Mouse (Mus musculus): ENCODE data around the gene Naip1.
"Not testable (repeated sequence)": the region's sequence is repeated elsewhere in the genome, so short reads cannot be mapped to it uniquely, and the experiment has no call there.

Gene Naip1

GRCm38 (mm10) chr13:100452415-100453127 is at the start of gene Naip1:
Gene Naip1, minus strand, starts transcription at chr13:100452869.
- not testable (repeated sequence) for DNase-seq

DNA sequence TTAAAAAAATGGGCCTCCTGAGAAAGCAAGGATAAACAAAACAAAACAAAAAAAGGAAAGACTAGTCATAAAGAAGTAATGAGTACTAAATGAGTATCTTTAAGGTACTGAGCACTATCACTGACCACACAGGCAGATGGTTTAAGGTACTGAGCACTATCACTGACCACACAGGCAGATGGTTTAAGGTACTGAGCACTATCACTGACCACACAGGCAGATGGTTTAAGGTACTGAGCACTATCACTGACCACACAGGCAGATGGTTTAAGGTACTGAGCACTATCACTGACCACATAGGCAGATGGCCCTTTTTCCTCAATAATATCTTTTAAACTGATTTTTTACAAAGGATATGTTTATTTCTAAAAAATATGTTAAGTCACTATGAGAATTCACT is 47.0 kb upstream of the Naip1 start:
- not testable (repeated sequence) for DNase-seq

DNA sequence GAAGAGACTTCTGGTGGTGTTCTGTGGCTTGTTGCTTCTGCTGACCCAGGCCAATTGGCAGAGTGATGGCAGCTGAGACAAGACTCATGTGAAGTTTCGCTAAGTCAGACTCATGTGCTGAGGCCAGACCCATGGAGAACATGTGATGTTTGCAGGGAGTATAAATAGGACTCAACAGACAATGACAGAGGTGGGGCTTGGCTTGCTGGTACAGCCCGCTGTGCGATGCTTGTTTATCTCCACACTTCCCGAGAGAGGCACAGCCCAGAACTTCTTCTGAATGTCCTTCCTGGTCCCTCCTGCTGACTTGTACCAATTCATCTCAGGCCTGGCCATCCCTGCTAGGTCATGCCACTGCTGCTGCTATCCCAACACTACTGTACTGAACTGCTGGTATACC is 42.7 kb upstream of the Naip1 start:
- no peak for DNase-seq

- DNase-seq: not testable (repeated sequence)
Observed at GRCm38 (mm10) chr13:100494370-100494769, 41.7 kb upstream of the Naip1 start.

DNA sequence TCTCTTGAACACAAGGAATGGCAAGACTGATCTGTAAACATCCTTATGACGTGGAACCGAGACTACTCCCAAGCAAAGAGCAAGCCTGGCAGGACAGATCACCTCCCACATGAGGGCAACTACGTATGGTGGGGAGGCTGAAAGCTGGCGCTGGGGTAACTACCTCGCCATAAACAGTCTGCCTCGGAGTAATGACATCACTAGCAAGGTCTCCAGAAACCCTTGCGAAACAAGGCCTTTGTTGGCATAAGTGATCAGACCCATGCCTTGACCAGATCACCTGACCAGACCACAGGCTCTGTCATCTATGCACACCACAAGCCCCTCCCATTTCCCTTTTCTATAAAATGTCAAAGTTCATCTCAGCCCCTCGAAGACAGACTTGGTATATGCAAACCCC is 40.6 kb upstream of the Naip1 start:
- no peak for DNase-seq

DNA sequence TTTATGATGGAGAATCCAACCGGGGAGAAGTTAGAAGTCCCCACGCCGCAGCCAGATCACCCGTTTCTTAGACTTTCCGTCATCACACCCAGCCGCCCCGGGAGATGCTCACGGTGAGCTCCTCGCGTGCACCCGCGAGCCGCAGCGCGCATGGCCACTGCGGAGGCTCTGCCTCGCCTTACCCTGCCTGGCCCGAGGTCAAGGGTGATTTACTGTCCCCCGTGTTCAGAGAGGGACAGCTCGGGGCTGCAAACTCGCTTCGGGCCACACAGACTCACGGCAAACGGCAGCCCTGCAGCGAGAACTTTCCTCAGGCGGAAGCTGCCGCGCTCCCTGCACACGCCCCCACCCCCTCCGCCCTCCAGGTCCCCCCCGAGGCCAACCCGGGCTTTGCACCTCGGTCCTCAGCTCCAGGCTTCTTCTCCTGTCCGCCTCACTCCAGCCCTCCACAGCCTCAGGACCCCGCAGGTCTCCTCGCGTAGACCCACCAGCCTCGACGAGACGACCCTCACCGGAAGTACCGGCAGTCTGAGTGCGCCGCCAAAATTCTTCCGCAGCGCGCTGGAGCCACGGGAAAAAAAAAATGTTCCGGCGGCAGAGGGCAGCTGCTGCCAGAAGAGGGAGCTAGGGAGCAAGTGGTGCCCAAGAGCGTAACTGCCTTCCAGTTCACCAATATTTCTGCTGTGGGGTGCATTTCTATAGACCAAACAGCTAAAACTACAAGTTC is 39.6 kb upstream of the Naip1 start, which contains the start of gene Gtf2h2:
Gtf2h2 (minus strand) TSS at position 519 of the 727 bp plus-strand sequence.
- DNase-seq: peak; percentile 94 to 97

DNA sequence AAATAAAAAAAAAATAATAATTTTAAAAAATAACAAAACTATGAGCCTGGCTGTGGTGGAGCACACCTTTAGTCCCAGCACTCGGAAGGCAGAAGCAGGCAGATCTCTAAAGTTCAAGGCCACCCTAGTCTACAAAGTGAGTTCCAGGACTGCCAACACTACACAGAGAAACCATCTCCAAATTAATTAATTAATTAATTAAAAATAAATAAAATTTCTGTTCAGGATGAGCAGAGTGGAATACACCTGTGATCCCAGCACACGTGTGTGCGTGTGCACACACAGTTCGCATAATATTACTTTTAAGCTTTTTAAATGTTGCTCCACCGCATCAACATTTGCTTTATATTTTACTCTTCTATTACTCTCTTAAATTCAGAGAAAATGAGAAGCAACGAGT is 39.0 kb upstream of the Naip1 start:
- no peak for DNase-seq

GRCm38 (mm10) chr13:100490424-100490823 is 37.8 kb upstream of the Naip1 start:
- no peak for DNase-seq

DNA sequence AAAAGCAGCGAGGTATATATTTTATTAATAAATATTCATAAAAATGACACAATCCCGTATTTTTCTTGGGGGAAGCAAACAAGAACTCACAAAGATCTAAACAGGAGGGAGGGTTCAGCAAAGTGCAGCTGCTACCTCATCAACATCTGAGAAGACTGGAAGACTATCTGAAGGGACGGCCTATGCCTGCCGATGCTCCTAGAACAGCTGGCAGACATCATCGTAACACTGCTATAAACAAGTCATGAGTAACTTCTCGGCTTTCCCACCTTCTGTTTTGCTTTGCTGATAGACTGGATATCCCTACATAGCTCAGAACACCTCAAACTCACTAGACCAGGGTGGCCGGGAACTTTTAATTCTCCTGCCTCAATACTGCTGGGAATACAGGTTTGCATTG is 30.9 kb upstream of the Naip1 start:
- DNase-seq: no peak

DNA sequence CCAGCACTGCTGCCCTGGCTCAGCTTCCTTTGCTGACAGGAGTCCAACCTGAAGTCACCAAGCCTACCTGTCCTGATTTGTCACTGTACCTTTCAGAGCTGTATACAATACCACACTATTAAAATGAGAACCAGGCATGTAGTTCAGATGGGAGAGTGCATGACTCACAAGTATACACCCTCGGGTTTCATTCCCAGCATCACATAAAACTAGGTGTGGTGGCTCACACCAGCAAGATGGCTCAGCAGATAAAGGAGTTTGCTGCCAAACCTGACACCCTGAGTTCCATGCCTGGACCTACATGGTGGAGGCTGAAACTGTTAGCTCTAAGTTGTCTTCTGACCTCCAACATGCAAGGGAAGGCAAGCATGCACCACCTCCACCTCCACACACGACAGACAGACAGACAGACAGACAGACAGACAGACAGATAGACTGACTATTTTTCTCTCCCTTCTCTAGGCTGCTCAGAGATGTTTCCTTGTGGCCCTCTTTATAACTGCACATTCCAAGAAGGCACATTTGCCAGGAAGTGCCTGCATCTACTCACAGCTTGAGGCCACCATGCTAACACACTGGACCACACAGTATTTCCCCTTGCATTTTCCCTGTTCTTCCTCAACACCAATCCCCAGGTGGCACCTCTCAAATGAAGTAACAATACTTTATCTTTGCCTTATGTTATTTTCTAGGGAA is 11.0 kb upstream of the Naip1 start:
- no peak for DNase-seq

DNA sequence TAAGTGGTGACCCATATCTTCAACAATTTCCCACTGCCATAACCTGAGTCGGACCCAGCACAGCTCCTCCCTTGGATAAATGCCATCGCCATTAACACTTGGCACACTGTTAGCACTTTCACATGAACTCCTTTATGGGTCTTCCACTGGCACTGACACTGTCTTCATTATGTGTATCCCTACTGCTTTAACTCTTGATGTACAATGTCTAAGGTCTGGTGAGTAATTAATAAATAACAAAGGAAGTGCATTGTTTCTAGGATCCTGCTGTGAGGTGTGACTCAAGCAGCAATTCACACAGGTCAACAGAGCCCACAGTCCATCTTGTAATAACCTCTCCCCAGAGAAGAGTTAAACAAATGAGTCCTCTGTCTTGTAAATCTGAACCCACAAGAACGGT is 8.7 kb upstream of the Naip1 start:
- peak in 1 of 2 experiments; percentile 2 for DNase-seq

DNA sequence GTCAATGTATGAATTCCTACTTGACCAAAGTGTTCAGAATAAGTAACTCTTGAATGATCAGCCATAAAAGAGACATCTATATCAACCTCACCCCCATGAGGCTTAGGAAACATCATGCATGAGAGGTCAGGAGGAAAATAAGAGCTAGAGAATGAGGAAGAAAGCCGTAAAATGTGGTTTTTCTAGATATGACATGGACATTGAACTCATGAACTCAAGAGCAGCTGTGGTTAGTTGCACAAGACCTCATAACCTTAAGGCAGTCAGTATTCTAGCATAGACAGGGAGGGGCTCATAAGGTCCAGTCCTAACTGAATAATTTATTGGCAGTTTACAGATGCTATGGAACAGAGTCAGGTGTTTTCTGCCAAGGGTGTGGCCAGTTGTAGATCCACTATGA is 3.2 kb downstream of the Naip1 start:
- no peak for DNase-seq

DNA sequence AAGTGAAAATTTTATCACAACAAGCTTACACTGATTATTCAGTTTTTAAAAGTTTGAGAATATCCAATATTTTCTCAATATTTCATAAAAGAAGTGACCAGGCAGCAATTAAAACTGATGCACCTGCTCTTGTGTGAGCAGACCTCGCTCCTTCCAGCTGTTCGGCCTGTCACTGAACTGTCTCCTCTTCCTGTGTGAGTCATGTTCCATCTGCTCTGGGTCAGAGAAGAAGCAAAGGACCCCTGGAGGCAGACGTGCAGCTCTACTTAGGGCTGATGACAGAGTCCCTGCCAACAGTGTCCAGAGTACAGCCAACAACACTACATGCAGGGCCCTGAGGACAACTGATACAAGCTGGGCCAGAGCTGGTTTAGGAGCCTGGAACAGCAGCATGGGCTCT is 12.6 kb downstream of the Naip1 start:
- peak in 1 of 2 experiments; percentile 2 for DNase-seq

DNA sequence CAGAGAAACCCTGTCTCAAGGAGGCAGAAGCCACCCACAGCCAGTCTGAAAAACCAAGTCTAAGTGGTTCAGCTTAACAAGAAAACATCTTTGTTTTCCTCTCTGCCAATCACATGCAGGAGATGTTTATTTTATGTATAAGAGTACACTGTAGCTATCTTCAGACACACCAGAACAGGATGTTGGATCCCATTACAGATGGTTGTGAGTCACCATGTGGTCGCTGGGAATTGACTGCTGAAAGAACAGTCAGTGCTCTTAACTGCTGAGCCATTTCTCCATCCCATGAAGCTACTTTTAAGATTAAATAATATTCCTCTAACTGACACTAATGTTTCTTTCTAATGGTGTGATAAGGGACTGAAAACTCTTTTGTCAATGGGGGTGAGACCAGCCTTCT is 14.0 kb downstream of the Naip1 start:
- no peak for DNase-seq

- DNase-seq: no peak
Observed at GRCm38 (mm10) chr13:100437322-100437825, 15.3 kb downstream of the Naip1 start.

DNA sequence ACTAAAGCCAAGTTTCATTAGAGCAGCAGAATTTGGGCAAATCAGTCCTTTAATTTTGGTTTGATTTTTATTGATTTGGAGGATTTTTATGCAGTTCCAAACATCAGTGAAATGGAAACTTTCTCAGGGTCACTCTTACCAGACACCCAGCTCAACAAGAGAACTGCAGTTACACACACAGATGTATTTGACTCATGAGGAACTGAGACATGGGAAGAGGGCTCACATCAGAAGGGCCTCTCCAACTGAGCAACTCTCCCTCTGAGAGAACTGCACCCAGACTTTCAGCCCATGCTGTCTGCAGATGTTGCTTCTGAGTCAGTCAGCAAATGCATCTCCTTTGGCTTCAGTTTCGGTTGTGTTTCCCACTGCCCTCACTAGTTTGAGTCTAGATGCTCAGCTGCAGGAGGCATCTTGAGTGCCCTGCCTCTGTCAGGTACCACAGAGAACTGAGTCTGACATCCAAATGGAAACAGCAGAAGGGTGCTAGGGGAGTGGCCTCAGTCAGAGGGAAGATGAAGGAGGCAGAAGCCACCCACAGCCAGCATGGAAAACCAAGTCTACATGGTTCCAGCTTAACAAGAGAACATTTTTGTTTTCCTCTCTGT is 16.0 kb downstream of the Naip1 start:
- DNase-seq: not testable (repeated sequence)

GRCm38 (mm10) chr13:100419958-100420357 is 32.7 kb downstream of the Naip1 start:
- not testable (repeated sequence) for DNase-seq

DNA sequence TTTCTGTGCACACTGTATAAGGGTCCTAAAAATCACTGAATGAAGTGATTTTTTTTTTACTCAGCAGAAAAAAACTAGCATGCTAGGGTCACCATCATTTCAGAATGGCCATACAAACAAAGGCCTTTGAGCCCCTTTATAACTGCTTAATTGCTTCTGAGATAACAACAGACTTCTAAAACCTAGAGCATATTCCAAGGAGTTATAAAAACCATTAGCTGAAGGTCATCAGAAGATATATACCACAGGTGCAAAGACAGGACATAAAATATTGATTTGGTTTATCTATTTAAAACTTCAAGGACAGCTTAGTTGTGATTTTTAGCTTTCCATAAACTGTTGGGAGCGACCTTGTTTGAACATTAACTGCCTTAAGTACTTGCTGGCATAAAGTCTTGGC is 38.2 kb downstream of the Naip1 start:
- no peak for DNase-seq

DNA sequence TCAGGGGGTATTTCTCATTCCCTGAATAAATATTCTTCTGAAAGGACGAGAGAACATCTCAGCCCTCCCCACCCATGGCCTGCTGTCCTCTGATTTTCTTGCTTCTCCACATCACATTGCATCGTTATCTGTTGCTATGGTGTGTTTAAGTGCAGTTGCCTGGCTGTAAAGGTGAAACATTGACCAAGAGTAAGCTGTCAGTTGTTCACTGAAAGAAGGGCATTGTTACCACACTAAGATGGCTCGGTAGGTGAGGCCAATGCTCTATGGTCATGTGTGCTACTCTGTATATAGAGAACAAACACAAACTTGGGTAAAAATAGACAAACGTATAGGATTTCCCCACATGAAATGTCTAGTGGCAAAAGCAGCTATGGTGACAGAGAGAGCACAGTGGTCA is 42.8 kb downstream of the Naip1 start:
- DNase-seq: no peak

DNA sequence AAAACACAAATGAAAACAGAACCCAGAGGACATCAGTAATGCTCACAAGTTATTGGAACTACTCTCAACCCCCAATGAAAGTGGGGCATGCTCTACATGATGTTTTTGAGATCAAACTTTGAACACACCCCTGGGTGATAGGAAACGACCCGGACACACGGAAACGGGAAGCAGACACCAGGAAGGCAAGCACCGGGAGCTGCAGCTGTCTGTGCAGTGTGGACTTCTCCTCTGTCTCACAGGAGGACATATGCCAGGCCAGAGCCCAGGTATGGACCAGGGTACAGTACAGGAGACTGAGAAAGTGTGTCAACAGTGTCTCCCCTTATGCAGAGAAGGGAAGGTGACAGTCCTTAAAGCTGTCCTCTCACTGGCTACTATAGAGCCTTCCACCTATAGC is 43.5 kb downstream of the Naip1 start:
- no peak for DNase-seq

DNA sequence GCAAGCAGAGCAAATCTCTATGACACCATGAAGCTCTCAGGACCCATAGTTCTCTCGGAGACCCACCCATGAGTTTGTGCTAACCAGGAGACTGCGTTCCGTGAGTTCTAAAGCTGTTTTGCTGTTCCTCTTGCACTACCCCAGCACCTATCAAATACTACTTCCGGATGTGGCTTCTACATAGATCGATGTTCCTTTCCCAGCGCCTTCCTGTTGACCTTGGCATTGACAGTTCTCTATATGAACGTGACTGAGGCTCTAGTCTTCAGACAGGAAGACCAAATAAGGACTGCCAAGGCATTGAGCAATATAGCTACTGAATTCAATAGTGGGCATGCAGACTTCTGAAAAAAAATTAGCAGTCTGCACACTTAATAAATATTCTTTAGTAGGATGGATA is 44.4 kb downstream of the Naip1 start:
- DNase-seq: no peak

GRCm38 (mm10) chr13:100402930-100403637 is 49.6 kb downstream of the Naip1 start:
- not testable (repeated sequence) for DNase-seq

All from cerebellum, postnatal 10 days (tissue).